Mouse (Mus musculus): ENCODE data around the gene Mrps6.

- TF ChIP-seq TAL1 (IDR thresholded peaks at IDR 0.05; ENCODE audit: low read length) (no peak), GATA1 (IDR thresholded peaks at IDR 0.05; ENCODE audit: low read length) (no peak)
Observed at GRCm38 (mm10) chr16:92150975-92151374, 92.9 kb downstream of the Mrps6 start.

All from erythroblast, embryonic 14.5 days (primary cell).